Mouse (Mus musculus) forebrain, postnatal 0 days (tissue): ENCODE measurements around the gene Anks1b. TPM values are rescaled to one million over a fixed set of nuclear protein-coding genes. Genes with fewer than 3 reads are reported as not detected.

Source experiments
- ATAC-seq: fragments of 200-750 bp; cut with Nextera tagmentation; 2 replicates; pipeline ENCODE4 v1.8.0; 2017; ENCODE audit warnings: mild to moderate bottlenecking, moderate library complexity
- DNase-seq: peaks from one replicate; pipeline ENCODE4 v3.0.0-alpha.2; 2015
- H3K27ac ChIP-seq: fragments of 300-500 bp; sonication (generic); 2 replicates; pipeline ENCODE4 v1.5.1; 2014; ENCODE audit warnings: low read depth, mild to moderate bottlenecking, antibody characterized with exemption, low read length, moderate library complexity, mixed read lengths
- H3K27me3 ChIP-seq: fragments of 300-500 bp; sonication (generic); 2 replicates; pipeline ENCODE4 v1.6.1; 2014; ENCODE audit warnings: mild to moderate bottlenecking, low read length, mixed read lengths; ENCODE audit not compliant: insufficient read depth
- H3K36me3 ChIP-seq: fragments of 300-500 bp; sonication (generic); 2 replicates; pipeline ENCODE4 v1.6.1; 2014; ENCODE audit warnings: mild to moderate bottlenecking, moderate library complexity; ENCODE audit not compliant: insufficient read depth
- H3K4me1 ChIP-seq: fragments of 300-500 bp; sonication (generic); 2 replicates; pipeline ENCODE4 v1.6.1; 2014; ENCODE audit warnings: antibody characterized with exemption; ENCODE audit not compliant: insufficient read depth
- H3K4me2 ChIP-seq: fragments of 300-500 bp; sonication (generic); 2 replicates; pipeline ENCODE4 v1.6.1; 2014; ENCODE audit warnings: low read depth, mild to moderate bottlenecking, moderate library complexity
- H3K4me3 ChIP-seq: fragments of 300-500 bp; sonication (generic); 2 replicates; pipeline ENCODE4 v1.5.1; 2014; ENCODE audit warnings: low read depth, low read length, mixed read lengths
- H3K9ac ChIP-seq: fragments of 300-500 bp; sonication (generic); 2 replicates; pipeline ENCODE4 v1.6.1; 2014; ENCODE audit warnings: mild to moderate bottlenecking
- H3K9me3 ChIP-seq: fragments of 300-500 bp; sonication (generic); 2 replicates; pipeline ENCODE4 v1.6.1; 2016; ENCODE audit warnings: low read length
- CTCF ChIP-seq: sonication (generic); IDR thresholded peaks from 2 replicates; pipeline ENCODE4 v1.5.1; 2016; ENCODE audit warnings: antibody characterized with exemption, control low read depth, low read depth
- WGBS: fragments of 180-500 bp; shearing (Covaris S2); extraction: QIAGEN DNeasy Blood & Tissue Kit; methylation state at CpG from one replicate; pipeline ENCODE4 v1.1.7; 2014; 5-methylcytosine and 5-hydroxymethylcytosine counted together
- polyA plus RNA-seq: library from polyadenylated mRNA; unstranded; fragments of >200 nt; fragmentation: Nextera tagmentation; extraction: Ambion mirVana; gene quantifications from 2 replicates; pipeline ENCODE4 v1.2.1, GENCODE M21; 2015
- total RNA-seq: library from RNA; depleted of rRNA; stranded (reverse); fragments of >200 nt; gene quantifications from 2 replicates; pipeline ENCODE4 v1.2.3, GENCODE M21; 2014

The Anks1b gene
- total and polyA plus RNA-seq, 2 experiments from 2014 or later = 120 to 145 TPM

- H3K4me1 ChIP-seq = 0 out of 2 replicates have a peak, but pooled peaks cover 2% of the 10 kb centered on the region
- WGBS = 89% methylated on average over 5 of the region's 5 CpGs
- ATAC-seq (no peak), DNase-seq (no peak)
- H3K9me3 ChIP-seq = no peaks in the 10 kb centered on the region
- no peak overlapping the region for H3K27ac ChIP-seq
- H3K36me3 ChIP-seq = peaks cover 8% of the 10 kb centered on the region
- no peak overlapping the region for H3K9ac ChIP-seq
- no peak for TF ChIP-seq CTCF
- no peak overlapping the region for H3K4me3 ChIP-seq
- no peak overlapping the region for H3K4me2 ChIP-seq
- H3K27me3 ChIP-seq = no peaks in the 10 kb centered on the region
Measured at GRCm38 (mm10) chr10:90937721-90938460, 1064.6 kb downstream of the Anks1b start.

GRCm38 (mm10) chr10:90940521-90941520 is 1067.5 kb downstream of the Anks1b start:
- DNase-seq (peak; percentile 39), ATAC-seq (peak; percentile 71)
- Histone ChIP-seq H3K27me3 (no peaks in the 10 kb centered on the region), H3K4me2 (no peak overlapping the region), H3K9me3 (no peaks in the 10 kb centered on the region), H3K36me3 (peaks cover 12% of the 10 kb centered on the region), H3K27ac (peak overlapping the region; percentile 54; the same call in 1 of the 2 replicates), H3K4me3 (no peak overlapping the region), H3K4me1 (0 out of 2 replicates have a peak, but pooled peaks cover 2% of the 10 kb centered on the region), H3K9ac (no peak overlapping the region)
- WGBS = 83% methylated on average over 15 of the region's 15 CpGs
- TF ChIP-seq CTCF = no peak

GRCm38 (mm10) chr10:90942001-90942700 is 1068.8 kb downstream of the Anks1b start:
- DNase-seq = no peak
- Histone ChIP-seq H3K4me1 (0 out of 2 replicates have a peak, but pooled peaks cover 2% of the 10 kb centered on the region), H3K9me3 (no peaks in the 10 kb centered on the region), H3K36me3 (peaks cover 12% of the 10 kb centered on the region), H3K27me3 (no peaks in the 10 kb centered on the region), H3K4me2 (no peak overlapping the region), H3K9ac (no peak overlapping the region), H3K27ac (no peak overlapping the region), H3K4me3 (no peak overlapping the region)
- TF ChIP-seq CTCF = no peak
- no peak for ATAC-seq
- WGBS = 86% methylated on average over 14 of the region's 14 CpGs

DNA sequence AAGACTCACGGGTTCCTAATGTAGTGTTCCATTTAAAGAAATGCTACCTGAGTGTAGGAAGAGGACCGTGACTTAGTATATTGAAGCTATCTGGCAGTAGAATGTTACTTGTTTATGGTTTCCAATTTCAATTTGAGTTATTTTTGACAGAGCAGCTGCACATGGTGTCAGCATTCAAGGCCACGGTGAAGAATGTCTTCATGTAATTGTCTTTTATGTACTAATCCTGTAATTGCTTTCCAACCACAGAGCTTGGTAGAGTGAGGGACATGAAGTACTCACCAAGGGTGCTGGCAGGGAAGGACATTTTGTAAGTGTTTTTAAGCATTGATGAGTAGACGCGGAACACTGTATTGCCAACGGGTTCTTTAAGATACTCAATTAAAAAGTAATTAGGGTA is 1073.7 kb downstream of the Anks1b start:
- peaks cover 13% of the 10 kb centered on the region for H3K36me3 ChIP-seq
- no peaks in the 10 kb centered on the region for H3K9me3 ChIP-seq
- H3K4me3 ChIP-seq = no peak overlapping the region
- ATAC-seq (no peak; the same call in 1 of the 2 replicates), DNase-seq (no peak)
- H3K4me2 ChIP-seq = no peak overlapping the region
- no peaks in the 10 kb centered on the region for H3K27me3 ChIP-seq
- 59% methylated on average over 6 of the region's 6 CpGs for WGBS
- TF ChIP-seq CTCF = no peak
- no peak overlapping the region for H3K27ac ChIP-seq
- no peaks in the 10 kb centered on the region for H3K4me1 ChIP-seq
- H3K9ac ChIP-seq = no peak overlapping the region

GRCm38 (mm10) chr10:90947608-90948373 is 1074.5 kb downstream of the Anks1b start:
- Histone ChIP-seq H3K36me3 (peaks cover 7% of the 10 kb centered on the region; the same call in 1 of the 2 replicates), H3K4me2 (no peak overlapping the region), H3K4me1 (no peaks in the 10 kb centered on the region), H3K9me3 (no peaks in the 10 kb centered on the region), H3K4me3 (no peak overlapping the region), H3K27me3 (no peaks in the 10 kb centered on the region), H3K9ac (no peak overlapping the region), H3K27ac (no peak overlapping the region)
- TF ChIP-seq CTCF = no peak
- no peak for DNase-seq
- WGBS = 88% methylated on average over 18 of the region's 18 CpGs
- no peak for ATAC-seq
